In genomic region chr2:14807650-14808347, GRCm38 (mm10) we compare ENCODE assay signal across 15 mouse cellular contexts.
A peak's percentile ranks its signal among the peaks of the same experiment; 100 is the strongest.
DNase-seq lines count a peak whose midpoint lies in the region; ATAC-seq and TF ChIP-seq lines count a peak whose summit lies in the region.
"Had no signal": no experiment of that assay in that cellular context is flagged by ENCODE, and none has a peak within 500 bp of the region (broad histone marks: within the 10 kb centered on the region; RNA-seq: fewer than 3 reads in every experiment).

No protein-coding gene starts in this region.

- H3K4me2 ChIP-seq in hindbrain, postnatal 0 days (ENCODE audit: low read depth, low read length) = no peak overlapping the region
- H3K4me2 ChIP-seq in embryonic facial prominence, embryonic 11.5 days (ENCODE audit: low read depth, low read length) = no peak overlapping the region
- no peak overlapping the region for H3K4me2 ChIP-seq in hindbrain, embryonic 13.5 days

- no peak overlapping the region for H3K4me3 ChIP-seq in hindbrain, embryonic 10.5 days
- no peak overlapping the region for H3K4me3 ChIP-seq in hindbrain, postnatal 0 days (ENCODE audit: low read length)
- H3K4me3 ChIP-seq in embryonic facial prominence, embryonic 11.5 days (ENCODE audit: low read depth, low read length) = no peak overlapping the region
- H3K4me3 ChIP-seq in hindbrain, embryonic 13.5 days = no peak overlapping the region
- H3K4me3 ChIP-seq: erythroblast, embryonic 14.5 days; megakaryocyte, embryonic 14.5 days had no signal

- no peaks in the 10 kb centered on the region for H3K27me3 ChIP-seq in hindbrain, embryonic 10.5 days (ENCODE audit: insufficient read depth, poor library complexity, severe bottlenecking)
- H3K27me3 ChIP-seq in hindbrain, postnatal 0 days (ENCODE audit: insufficient read depth, low read length) = no peaks in the 10 kb centered on the region
- no peaks in the 10 kb centered on the region for H3K27me3 ChIP-seq in embryonic facial prominence, embryonic 11.5 days (ENCODE audit: control insufficient read depth, insufficient read depth, low read length)
- no peaks in the 10 kb centered on the region for H3K27me3 ChIP-seq in hindbrain, embryonic 13.5 days
- H3K27me3 ChIP-seq: megakaryocyte, embryonic 14.5 days had no signal

- peak; percentile 25 for DNase-seq in hindbrain, embryonic 10.5 days (ENCODE audit: low spot score)
- no peak for DNase-seq in hindbrain, postnatal 0 days (ENCODE audit: low spot score)
- DNase-seq in Muller cell, postnatal 12 days (ENCODE audit: inconsistent ontology term) = peak; percentile 84
- DNase-seq in embryonic facial prominence, embryonic 11.5 days (ENCODE audit: low spot score) = peak; percentile 38
- DNase-seq in layer of hippocampus, postnatal 10 days (ENCODE audit: low spot score in 2 of 2) = no peak
- no peak for DNase-seq in frontal cortex, postnatal 14 days (ENCODE audit: low spot score in 2 of 2)
- no peak for DNase-seq in cerebellum, postnatal 10 days
- DNase-seq: adrenal gland, postnatal 25 days; cerebellum, adult 2 months; heart, postnatal 36 days; kidney, postnatal 25 days had no signal

- TF ChIP-seq CTCF in hindbrain, postnatal 0 days (IDR thresholded peaks at IDR 0.05; ENCODE audit: low read depth) = no peak

- peaks cover 14% of the 10 kb centered on the region for H3K4me1 ChIP-seq in hindbrain, embryonic 10.5 days (replicated peaks)
- no peaks in the 10 kb centered on the region for H3K4me1 ChIP-seq in hindbrain, postnatal 0 days (ENCODE audit: insufficient read depth, low read length)
- H3K4me1 ChIP-seq in embryonic facial prominence, embryonic 11.5 days (ENCODE audit: control insufficient read depth, insufficient read depth, low read length) = no peaks in the 10 kb centered on the region
- H3K4me1 ChIP-seq in hindbrain, embryonic 13.5 days (replicated peaks) = peaks cover 11% of the 10 kb centered on the region; the same call in 1 of the 2 replicates

- H3K36me3 ChIP-seq in hindbrain, embryonic 10.5 days = no peaks in the 10 kb centered on the region
- no peaks in the 10 kb centered on the region for H3K36me3 ChIP-seq in hindbrain, postnatal 0 days (ENCODE audit: insufficient read depth, low read length)
- H3K36me3 ChIP-seq in embryonic facial prominence, embryonic 11.5 days (replicated peaks; ENCODE audit: control insufficient read depth, insufficient read depth, low read depth, low read length) = no peaks in the 10 kb centered on the region
- H3K36me3 ChIP-seq in hindbrain, embryonic 13.5 days = no peaks in the 10 kb centered on the region

- H3K9me3 ChIP-seq in hindbrain, embryonic 10.5 days = 0 out of 2 replicates have a peak, but pooled peaks cover 3% of the 10 kb centered on the region
- no peaks in the 10 kb centered on the region for H3K9me3 ChIP-seq in hindbrain, postnatal 0 days (ENCODE audit: low read length)
- H3K9me3 ChIP-seq in embryonic facial prominence, embryonic 11.5 days (replicated peaks; ENCODE audit: control insufficient read depth, low read length) = no peaks in the 10 kb centered on the region
- no peaks in the 10 kb centered on the region for H3K9me3 ChIP-seq in hindbrain, embryonic 13.5 days
- H3K9me3 ChIP-seq: megakaryocyte, embryonic 14.5 days had no signal

- 38% methylated on average over 6 of the region's 6 CpGs for WGBS in hindbrain, embryonic 10.5 days
- WGBS in hindbrain, postnatal 0 days = 26% methylated on average over 6 of the region's 6 CpGs
- 38% methylated on average over 6 of the region's 6 CpGs for WGBS in embryonic facial prominence, embryonic 11.5 days
- 25% methylated on average over 6 of the region's 6 CpGs for WGBS in hindbrain, embryonic 13.5 days

- ATAC-seq in hindbrain, postnatal 0 days = no peak
- no peak; the same call in 1 of the 2 replicates for ATAC-seq in embryonic facial prominence, embryonic 11.5 days (replicated peaks; ENCODE audit: insufficient number of reproducible peaks, low FRiP score, low TSS enrichment, low read depth)
- ATAC-seq in hindbrain, embryonic 13.5 days (ENCODE audit: low FRiP score) = 0 out of 2 replicates have a peak, but pooled peaks have one; percentile 36

- no peak overlapping the region for H3K9ac ChIP-seq in hindbrain, postnatal 0 days (replicated peaks; ENCODE audit: low read length)
- no peak overlapping the region for H3K9ac ChIP-seq in embryonic facial prominence, embryonic 11.5 days (replicated peaks; ENCODE audit: low read length)
- H3K9ac ChIP-seq in hindbrain, embryonic 13.5 days = no peak overlapping the region
- H3K9ac ChIP-seq: liver, embryonic 14.5 days had no signal

- H3K27ac ChIP-seq in hindbrain, embryonic 10.5 days = peak overlapping the region; percentile 59
- H3K27ac ChIP-seq in hindbrain, postnatal 0 days = no peak overlapping the region
- H3K27ac ChIP-seq in embryonic facial prominence, embryonic 11.5 days (replicated peaks; ENCODE audit: low read depth, low read length) = no peak overlapping the region
- no peak overlapping the region for H3K27ac ChIP-seq in hindbrain, embryonic 13.5 days
- H3K27ac ChIP-seq: liver, embryonic 14.5 days had no signal

Comparison
In these comparisons a context has a peak if more than half of its experiments do, and no peak if none do; other contexts are left out.
1. DNase-seq: peak in hindbrain, embryonic 10.5 days (single experiment), Muller cell, postnatal 12 days (single experiment) and embryonic facial prominence, embryonic 11.5 days (single experiment); none in hindbrain, postnatal 0 days (single experiment), layer of hippocampus, postnatal 10 days (0 of 2), frontal cortex, postnatal 14 days (0 of 2) and cerebellum, postnatal 10 days (0 of 2).